Mouse (Mus musculus): ENCODE results near the gene Pold4.

DNA sequence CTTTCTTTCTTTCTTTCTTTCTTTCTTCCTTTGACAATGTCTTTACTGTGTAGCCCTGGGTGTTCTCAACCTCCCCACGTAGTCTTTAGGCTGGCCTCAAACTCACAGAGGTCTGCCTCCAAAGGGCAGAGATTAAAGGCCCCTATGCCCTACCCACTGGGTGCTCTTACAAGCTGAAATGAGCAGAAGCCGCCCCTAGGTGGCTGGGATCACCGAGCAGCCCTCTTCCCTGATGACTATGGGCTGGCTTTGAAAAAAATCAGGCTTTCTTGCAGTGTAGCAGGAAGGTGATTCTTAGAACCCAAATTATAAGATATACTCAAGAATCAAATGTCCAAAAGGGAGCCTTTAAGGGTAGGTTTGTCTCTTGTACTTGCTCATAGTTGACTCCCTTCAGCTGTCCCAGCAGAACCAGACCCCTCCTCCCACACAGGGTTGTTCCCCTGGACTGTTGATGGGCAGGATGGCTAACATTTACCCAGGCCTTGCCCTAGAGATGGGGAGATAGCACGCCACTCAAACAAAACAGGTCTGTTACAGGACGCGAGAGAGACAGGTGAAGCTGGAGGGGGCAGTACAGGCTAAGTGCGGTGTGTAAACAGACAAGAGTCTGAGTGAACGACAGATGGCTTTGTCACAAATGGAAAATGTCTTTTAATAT, 29.5 kb downstream of the Pold4 start:
- TF ChIP-seq CTCF (IDR thresholded peaks at IDR 0.05; ENCODE audit: low read depth, low read length) (no peak), GATA1 (IDR thresholded peaks at IDR 0.05; ENCODE audit: borderline replicate concordance, low read length) (no peak)

All from G1E (cell line).